Mouse (Mus musculus) right cerebral cortex, postnatal 4 days (tissue): ENCODE data around the gene Rnf145.
"Not testable (repeated sequence)": the region's sequence is repeated elsewhere in the genome, so short reads cannot be mapped to it uniquely, and the experiment has no call there.

Experiments
- DNase-seq: peaks from one replicate; pipeline ENCODE4 v3.0.0-alpha.2; 2022

Gene Rnf145

DNA sequence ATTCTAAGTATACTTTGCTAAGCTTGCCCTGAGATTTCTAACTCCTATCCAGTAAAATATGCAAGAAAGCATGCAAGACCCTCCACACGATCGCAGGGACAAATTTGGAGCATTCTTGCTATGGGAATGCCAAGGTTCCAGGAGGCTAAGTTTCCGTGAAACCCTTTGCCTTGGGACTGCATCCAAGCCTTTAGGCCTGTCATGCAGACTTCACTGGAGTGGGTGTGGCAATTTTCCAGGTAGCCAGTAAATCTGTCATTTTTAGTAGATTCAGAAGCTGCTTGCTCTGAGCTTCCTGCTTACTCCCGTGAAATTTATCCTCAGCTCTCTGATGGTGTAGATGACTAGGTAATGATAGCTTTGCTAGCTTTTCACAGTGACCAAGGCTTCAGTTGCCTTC, 51.6 kb downstream of the Rnf145 start:
- DNase-seq: not testable (repeated sequence)

DNA sequence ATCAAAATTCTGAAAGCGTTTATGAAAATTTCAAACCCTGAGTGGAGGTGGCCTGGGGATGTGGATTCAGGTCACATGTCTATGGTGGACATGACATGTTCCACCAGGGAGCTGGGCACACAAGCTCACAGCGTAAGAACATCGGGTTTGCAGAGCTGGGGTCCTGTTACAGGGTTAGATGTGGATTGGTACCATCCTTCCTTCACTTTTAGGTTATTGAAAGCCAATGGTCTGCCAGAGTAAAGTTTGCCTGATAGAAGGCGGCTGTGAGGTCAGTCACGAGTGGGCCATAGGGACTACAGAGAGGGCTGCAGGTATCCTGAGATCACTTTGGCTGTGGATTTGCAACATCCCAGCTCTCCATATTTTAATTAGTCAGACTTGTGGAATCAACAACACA, 54.0 kb downstream of the Rnf145 start:
- DNase-seq: no peak

DNA sequence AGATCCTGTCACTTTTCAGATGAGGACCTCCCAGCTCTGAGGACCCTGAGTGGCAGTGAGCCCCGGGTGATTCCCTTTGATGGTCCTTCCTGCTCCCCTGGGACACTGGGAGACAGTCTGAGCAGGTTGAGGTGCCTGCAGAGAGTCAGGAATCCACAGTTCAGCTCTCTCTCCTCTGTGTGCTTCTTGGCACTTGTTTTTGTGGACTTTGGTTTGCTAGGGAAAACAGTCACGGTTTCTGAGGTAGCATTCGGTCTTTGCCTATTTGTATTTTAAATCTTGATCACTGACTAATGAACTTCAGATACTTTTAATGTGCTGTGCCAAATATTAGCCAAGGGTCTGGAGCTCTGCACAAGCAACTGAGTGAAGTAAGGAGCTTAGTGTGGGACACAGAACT, 54.6 kb downstream of the Rnf145 start:
- DNase-seq: no peak

DNA sequence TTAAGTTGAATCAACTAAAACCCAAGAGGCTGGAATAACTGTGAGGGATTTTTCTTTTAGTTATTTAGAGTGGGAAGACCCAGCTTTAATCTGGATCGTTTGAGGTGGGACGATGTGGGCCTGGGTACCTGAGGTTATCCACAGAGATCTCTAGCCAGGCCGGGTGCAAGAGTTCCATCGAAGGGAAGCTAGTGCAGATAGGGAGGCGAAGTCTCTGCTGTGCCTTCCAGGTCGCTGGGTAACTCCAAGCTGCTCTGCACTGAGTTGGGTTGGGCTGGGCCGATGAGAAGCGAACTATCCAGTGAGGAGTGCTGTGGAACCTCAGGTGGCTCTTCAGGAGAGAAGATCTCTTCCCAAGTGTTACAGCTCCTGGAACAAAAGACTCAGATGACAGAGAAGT, 55.6 kb downstream of the Rnf145 start:
- no peak for DNase-seq

DNA sequence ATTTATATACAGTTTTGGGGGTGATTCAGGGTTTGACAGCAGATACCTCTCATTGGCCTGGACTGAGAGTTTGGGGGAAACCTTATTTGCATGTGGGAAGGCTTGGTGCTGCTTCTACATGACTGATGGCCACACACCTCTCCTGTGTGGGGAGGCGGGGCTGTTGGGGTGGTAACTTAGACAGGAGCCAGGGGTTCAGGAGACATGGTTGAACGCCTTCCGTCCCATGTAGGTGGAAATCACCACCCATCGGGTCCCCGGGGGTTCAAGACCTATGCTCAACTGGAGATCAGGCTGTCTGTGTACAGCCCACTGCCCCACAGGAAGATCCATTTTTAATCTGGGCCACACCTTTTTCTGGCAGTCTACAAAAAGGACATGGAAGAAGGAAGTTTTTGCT, 56.1 kb downstream of the Rnf145 start:
- no peak for DNase-seq

DNA sequence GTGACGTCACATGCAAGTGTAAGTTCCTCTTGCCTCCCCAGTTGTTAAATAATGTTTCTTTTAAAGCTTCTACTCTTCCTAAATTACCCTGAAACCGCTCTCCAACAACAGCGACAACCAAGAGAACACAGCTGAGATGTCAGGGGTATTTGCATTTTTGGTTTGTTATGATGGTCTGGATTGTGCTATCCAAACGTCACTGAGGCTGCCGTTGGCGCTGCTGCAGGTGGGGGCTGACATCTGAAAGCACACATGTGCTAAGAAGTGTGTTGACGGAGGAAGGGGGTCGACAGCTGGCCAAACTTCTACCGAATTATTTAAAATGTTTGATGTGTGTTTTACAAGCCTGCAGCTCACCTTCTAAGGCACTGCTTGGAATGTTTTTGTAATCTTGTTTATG, 59.1 kb downstream of the Rnf145 start:
- DNase-seq: no peak

DNA sequence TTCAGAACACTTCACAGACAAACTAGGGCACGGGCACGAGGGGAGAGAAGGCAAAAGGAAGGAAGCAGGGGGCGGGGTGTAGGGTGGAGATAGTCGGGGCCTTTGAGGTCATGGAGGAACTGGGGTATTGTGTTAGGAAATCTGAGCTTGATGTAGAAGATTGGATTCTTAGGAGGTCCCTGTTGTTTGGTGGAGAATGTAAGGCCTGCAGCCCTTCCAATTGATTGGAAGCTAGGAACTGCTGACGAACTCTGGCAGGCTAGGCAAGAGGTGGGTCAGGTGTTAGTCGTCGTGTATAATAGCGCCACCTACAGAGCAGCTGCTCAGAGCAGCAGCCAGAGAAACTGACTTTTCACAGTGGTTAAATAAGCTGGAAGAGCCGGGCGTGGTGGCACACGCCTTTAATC, 62.5 kb downstream of the Rnf145 start:
- no peak for DNase-seq

DNA sequence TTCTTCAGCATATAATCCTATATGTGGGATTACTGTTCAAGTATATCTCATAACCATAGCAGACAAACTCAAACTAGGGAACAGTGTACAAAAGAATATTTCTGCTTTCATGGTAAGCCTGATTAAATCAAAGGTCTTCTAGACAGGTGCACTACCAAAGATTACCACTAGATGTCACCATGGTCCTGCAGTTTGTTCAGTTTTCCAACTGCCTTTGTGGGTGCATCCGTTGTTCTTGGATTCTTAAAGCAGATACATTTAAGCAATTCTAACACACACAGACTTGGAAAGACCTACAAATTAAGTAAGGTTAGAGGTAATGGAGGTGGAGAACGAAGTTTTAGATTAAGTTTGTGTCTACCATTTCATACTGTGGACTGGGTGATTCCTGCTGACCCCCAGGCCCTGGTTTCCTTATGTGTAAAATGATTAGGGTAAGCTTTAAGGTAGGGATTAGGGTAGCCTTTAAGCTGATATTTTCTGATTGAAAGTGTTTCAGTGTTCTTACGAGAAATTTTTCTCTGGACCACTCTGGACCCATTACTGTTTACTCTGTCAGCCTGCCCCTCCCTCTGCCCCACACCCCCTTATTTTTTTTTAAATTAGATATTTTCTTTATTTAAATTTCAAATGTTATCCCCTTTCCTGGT, 67.4 kb downstream of the Rnf145 start:
- DNase-seq: peak; percentile 68

DNA sequence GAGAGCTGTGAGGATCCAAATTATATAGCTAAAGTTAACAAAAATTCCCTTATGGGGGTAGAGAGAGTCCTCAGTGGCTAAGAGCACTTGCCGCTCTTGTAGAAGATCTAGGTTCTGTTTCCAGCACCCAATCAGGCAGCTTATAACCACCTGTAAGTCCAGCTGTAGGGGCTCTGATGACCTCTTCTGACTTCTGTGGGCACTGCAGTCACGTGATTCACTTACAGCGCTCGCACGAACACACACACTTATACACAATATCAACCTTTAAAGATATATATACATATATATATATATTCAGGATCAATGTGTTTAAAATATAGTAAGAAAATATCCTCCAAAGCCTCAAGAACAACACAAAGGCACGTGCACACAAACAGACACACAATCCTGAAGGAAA, 74.3 kb downstream of the Rnf145 start:
- DNase-seq: no peak

DNA sequence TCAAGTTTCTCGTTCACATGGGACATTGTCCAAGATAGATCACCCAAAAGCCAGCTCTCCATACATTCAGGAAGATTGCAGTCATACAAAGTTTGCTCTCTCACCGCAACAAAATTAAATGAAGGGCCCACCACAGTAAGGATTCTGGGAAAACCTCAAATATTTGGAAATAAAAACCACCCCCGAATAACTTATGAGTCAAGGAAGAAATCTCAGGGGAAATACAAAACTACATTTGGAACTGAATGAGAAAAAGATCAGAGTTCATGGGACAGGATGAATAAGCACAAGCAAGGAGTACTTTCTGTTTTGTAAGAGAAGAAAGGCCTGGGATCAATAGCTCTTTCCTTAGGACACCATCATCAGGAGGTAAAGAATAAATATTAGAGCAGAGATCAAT, 76.0 kb downstream of the Rnf145 start:
- no peak for DNase-seq

DNA sequence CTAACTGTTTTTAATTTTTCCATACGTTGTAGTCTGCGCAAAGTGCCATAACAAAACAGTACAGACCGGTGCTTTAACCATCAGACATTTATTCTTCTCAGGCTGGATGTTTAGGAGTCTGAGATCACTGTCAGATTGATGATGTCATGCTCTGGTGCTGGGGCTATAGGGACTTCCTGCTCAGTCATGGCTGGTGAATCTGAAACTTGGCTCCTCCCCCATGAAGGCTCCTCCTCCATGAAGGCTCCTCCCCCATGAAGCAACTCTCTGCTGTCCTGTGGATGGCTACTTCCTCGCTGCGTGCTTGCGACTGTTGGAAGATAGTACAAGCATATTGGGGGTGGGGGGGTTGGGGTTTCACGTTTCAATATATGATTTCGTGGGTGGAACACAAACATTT, 88.1 kb downstream of the Rnf145 start:
- DNase-seq: no peak

DNA sequence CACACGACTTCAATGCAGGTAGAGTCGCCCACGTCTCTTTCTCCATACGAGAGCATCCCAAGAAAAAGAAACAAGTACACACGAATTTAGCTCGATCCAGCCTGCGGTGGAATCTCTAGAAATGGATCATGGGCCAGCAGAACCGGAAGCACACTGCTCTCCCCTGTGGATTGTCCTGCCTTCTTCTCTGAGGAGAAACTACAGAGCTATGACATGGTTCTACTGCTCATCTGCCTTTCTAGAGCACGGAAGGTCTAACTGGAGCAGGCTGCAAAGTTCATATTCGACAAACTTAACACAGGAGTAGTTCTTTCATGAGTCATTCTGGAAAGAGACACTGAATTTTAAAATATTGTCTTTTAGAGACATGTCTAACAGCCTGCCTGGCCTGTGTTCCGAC, 89.9 kb downstream of the Rnf145 start:
- DNase-seq: no peak

DNA sequence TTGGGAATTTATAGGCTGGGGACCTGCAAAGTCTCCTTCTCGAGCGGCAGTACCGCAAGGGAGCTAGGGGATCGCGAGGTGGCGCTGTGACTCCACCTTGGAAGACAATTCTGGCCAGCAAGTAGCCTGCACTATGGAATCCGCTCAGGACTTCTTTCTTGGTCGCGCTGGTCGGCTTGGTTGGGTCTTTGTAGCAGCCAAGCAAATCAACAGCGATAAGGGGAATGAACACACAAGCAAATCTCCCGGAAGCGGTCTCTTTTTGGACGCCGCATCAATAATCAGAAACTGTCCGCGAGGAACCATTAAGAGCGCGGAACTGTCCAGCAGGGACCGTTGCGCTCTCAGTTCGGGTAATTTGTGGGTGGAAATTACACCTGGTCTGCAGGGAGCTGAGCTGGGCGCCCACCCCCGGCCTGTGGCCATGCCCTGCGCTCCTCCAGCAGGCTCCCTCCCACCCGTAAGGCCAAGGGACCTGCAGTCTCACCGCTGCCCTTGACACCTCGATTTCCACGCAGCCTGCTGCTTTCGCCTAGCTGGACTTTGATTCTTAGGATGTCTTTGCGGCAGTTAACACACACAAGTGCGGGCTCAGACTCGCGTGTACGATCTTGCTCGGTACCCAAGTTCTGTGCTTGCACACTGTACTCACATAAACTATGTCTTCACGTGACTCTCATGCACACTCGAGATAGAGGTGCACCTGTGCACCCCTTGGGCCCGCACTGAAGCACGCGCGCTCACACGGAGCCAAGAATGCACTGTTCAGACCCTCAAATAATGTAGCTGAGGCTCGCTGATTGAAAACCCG, 92.4 kb downstream of the Rnf145 start:
- peak; percentile 96 for DNase-seq

DNA sequence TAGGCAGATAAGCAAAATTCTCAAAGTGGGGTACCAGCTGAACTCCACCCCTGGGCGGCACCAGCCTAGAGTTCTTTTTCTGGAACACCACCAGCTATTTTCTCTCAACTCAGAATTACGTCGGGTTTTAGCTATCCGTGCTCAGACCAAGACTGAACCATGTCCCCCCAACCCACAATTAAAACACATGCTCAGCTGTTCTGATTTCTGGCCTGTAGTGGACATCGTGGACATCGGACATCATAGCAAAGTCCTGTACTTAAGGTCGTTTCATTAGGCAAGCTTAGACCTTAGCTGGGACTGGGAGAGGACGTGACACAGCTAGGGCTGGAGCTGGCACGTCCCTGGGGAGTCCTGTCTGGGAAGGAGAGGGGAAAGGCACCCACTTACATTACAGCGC, 93.4 kb downstream of the Rnf145 start:
- no peak for DNase-seq

DNA sequence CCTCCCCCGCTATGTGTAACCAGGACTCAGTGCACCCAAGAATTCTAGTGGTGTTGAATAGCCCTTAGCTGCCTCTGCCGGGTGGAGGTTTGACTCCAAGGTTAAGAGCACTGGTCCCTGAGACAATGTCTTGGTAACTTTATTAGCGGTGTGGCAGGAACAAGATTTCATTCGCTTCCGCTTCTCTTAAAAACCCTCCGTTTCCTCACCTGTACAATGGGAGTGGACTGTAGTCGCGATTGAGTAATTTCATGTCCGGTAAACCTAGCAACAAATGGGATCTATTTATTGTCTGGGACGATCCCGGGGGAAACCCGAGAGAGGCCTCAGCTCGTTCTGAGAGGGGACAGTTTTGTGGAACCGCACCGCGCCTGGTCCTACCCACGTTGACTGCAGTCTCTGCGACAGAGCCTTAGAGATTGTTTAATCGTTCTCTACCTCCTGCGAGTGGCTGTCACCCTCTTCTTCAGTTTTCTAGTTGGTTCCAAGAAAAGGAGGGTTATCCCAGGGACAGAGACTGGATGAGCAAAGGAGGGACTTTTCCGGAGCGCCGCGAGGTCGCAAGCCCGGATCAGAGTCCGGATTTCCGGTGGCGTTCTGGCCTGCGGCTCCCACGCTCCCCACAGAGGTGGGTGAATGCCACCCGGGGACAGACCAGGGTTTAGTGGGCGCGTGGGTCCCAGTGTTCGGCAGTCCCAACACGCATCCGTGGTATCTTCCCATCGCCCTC, 94.1 kb downstream of the Rnf145 start:
- no peak for DNase-seq

DNA sequence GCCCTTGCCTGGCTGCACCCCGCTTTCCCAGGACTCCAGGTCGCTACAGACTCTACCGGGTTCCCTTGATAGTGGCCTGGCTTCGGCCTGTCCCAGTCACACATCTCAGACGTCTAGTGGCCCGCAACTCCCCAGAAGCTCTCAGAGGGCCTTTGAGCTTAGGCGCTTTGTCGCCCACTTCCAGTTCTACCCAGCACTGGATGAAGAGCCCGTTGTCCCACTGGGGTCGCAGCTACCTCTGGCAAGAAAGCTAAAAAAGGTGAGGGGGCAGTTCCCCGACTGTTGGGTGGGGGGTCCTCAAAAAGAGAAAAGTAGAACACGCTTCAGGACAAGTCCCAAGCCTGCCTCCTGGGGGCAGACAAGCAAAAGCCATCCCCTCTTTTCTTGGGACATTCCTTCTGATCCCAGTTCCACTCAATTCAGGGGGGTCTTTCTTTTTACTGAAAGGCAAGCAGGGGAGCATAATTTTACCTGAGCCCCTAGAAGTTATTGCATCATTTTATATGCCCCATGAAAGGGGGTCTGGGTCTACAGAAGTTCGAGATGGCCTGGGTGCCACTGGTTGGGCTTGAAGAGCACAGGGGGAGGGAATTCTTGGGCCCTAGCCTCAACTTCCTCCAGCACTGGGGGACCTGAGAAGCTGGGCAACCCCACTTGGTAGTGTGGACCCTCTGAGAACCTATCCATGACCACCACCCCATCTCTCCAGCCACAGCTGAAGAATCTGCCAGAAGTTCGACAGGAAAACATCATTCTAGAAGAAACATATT, 94.8 kb downstream of the Rnf145 start:
- DNase-seq: no peak
